Mouse (Mus musculus) heart, embryonic 12.5 days (tissue): Measurements from ENCODE around the gene Cd63. TPM values are rescaled to one million over a fixed set of nuclear protein-coding genes. Genes with fewer than 3 reads are reported as not detected.

Experiments used
- ATAC-seq: fragments of 200-750 bp; cut with Nextera tagmentation; 2 replicates; pipeline ENCODE4 v1.8.0; 2017; ENCODE audit warnings: moderate TSS enrichment, moderate library complexity; ENCODE audit not compliant: insufficient number of reproducible peaks, low FRiP score
- H3K27ac ChIP-seq: fragments of 300-500 bp; sonication (generic); 2 replicates; pipeline ENCODE4 v1.5.1; 2016; ENCODE audit warnings: mild to moderate bottlenecking, moderate library complexity; ENCODE audit not compliant: poor library complexity, severe bottlenecking
- H3K27me3 ChIP-seq: fragments of 300-500 bp; sonication (generic); replicated peaks from 2 replicates; pipeline ENCODE4 v1.6.1; 2016; ENCODE audit warnings: mild to moderate bottlenecking, moderate library complexity
- H3K36me3 ChIP-seq: fragments of 300-500 bp; sonication (generic); 2 replicates; pipeline ENCODE4 v1.6.1; 2016; ENCODE audit warnings: mild to moderate bottlenecking, moderate library complexity
- H3K4me1 ChIP-seq: fragments of 300-500 bp; sonication (generic); replicated peaks from 2 replicates; pipeline ENCODE4 v1.6.1; 2016; ENCODE audit warnings: mild to moderate bottlenecking
- H3K4me2 ChIP-seq: fragments of 300-500 bp; sonication (generic); 2 replicates; pipeline ENCODE4 v1.6.1; 2016; ENCODE audit warnings: mild to moderate bottlenecking, moderate library complexity
- H3K4me3 ChIP-seq: fragments of 300-500 bp; sonication (generic); 2 replicates; pipeline ENCODE4 v1.5.1; 2016; ENCODE audit warnings: mild to moderate bottlenecking
- H3K9ac ChIP-seq: fragments of 300-500 bp; sonication (generic); 2 replicates; pipeline ENCODE4 v1.6.1; 2016; ENCODE audit warnings: mild to moderate bottlenecking, moderate library complexity
- H3K9me3 ChIP-seq: fragments of 300-500 bp; sonication (generic); replicated peaks from 2 replicates; pipeline ENCODE4 v1.6.1; 2016; ENCODE audit warnings: mild to moderate bottlenecking, moderate library complexity
- WGBS: fragments of 180-500 bp; shearing (Covaris S2); methylation state at CpG from one replicate; pipeline ENCODE4 v1.1.7; 2016; 5-methylcytosine and 5-hydroxymethylcytosine counted together
- polyA plus RNA-seq: library from polyadenylated mRNA; unstranded; fragments of >200 nt; fragmentation: Nextera tagmentation; extraction: Ambion mirVana; gene quantifications from 2 replicates; pipeline ENCODE4 v1.2.1, GENCODE M21; 2016

The Cd63 gene
- polyA plus RNA-seq, 1 experiment from 2014 or later = 358 TPM

GRCm38 (mm10) chr10:128945675-128946074 lies 44.9 kb downstream of the Cd63 start:
- no peak for ATAC-seq
- H3K27ac ChIP-seq = no peak overlapping the region
- H3K9me3 ChIP-seq = no peaks in the 10 kb centered on the region; the same call in 1 of the 2 replicates
- no peaks in the 10 kb centered on the region; the same call in 1 of the 2 replicates for H3K4me1 ChIP-seq
- no peak overlapping the region for H3K9ac ChIP-seq
- H3K27me3 ChIP-seq = peaks cover 12% of the 10 kb centered on the region
- H3K4me3 ChIP-seq = no peak overlapping the region
- 31% methylated on average over 3 of the region's 3 CpGs for WGBS
- no peak overlapping the region for H3K4me2 ChIP-seq
- H3K36me3 ChIP-seq = no peaks in the 10 kb centered on the region

GRCm38 (mm10) chr10:128947496-128947895 lies 46.7 kb downstream of the Cd63 start:
- no peak overlapping the region for H3K27ac ChIP-seq
- no peak overlapping the region for H3K4me3 ChIP-seq
- H3K9me3 ChIP-seq = no peaks in the 10 kb centered on the region; the same call in 1 of the 2 replicates
- ATAC-seq = no peak
- 81% methylated on average over 4 of the region's 4 CpGs for WGBS
- H3K36me3 ChIP-seq = no peaks in the 10 kb centered on the region
- no peaks in the 10 kb centered on the region; the same call in 1 of the 2 replicates for H3K4me1 ChIP-seq
- peaks cover 12% of the 10 kb centered on the region for H3K27me3 ChIP-seq
- no peak overlapping the region for H3K9ac ChIP-seq
- no peak overlapping the region for H3K4me2 ChIP-seq

DNA sequence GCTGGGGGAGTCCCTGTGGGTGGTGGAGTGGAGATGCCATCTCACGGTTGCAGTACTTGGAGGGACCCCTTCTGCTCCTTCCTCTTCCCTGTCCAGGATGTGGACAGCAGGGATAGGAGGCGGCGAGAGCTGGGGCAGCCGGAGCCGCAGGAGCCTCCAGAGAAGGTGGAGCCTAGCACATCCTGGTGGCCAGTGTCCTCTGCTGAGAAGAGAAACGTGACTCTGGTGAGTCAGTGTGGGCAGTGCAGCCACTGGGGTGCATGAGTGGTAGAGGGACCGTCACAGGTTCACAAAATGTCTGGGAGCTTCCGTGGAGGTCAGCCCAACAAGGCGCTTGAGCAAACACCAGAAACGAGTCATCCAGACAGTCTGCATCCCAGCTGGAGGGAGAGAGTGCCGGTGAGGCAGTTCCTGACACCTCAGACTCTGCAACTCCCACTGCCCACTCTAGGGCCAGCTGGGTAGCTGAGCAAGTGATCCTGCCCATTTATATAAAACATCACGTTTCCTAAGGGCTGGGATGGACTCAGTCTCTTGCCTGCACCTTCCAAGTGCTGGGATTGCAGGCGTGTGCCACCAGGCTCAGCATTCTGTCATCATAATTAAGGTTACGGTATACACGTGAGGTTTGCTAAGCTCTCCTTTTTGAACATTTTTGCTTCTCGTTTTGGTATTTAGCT lies 49.6 kb downstream of the Cd63 start:
- H3K27me3 ChIP-seq = peaks cover 7% of the 10 kb centered on the region
- 57% methylated on average over 16 of the region's 16 CpGs for WGBS
- H3K9me3 ChIP-seq = no peaks in the 10 kb centered on the region; the same call in 1 of the 2 replicates
- no peaks in the 10 kb centered on the region; the same call in 1 of the 2 replicates for H3K4me1 ChIP-seq
- H3K27ac ChIP-seq = no peak overlapping the region
- no peak for ATAC-seq
- no peak overlapping the region for H3K4me2 ChIP-seq
- no peak overlapping the region for H3K4me3 ChIP-seq
- H3K36me3 ChIP-seq = no peaks in the 10 kb centered on the region
- H3K9ac ChIP-seq = no peak overlapping the region

DNA sequence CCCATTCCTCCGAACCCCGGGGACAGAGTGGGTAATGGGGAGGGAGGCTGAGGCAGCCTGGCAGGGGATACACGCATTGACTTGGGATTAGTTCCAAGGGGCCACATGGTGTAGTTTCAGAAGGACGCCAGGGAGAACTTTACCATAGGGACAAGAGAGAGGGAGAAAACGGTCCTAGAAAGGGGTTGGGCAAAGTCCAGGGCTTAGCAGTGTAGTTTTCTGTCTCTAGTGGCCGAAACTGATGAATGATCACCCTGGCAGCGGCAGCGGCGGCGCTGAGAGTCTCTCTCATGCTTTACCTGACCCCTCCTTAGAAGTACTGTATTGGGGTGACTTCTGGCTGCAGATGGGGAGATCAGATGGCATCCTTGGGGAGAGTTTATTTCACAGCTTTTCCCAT lies 57.6 kb downstream of the Cd63 start:
- WGBS = 75% methylated on average over 10 of the region's 10 CpGs
- Histone ChIP-seq H3K4me1 (no peaks in the 10 kb centered on the region), H3K27me3 (peaks cover 16% of the 10 kb centered on the region; the same call in 1 of the 2 replicates), H3K27ac (no peak overlapping the region), H3K4me2 (no peak overlapping the region), H3K4me3 (no peak overlapping the region), H3K36me3 (no peaks in the 10 kb centered on the region), H3K9ac (no peak overlapping the region), H3K9me3 (no peaks in the 10 kb centered on the region)
- no peak for ATAC-seq

- Histone ChIP-seq H3K4me1 (no peaks in the 10 kb centered on the region), H3K9ac (no peak overlapping the region), H3K9me3 (no peaks in the 10 kb centered on the region), H3K36me3 (no peaks in the 10 kb centered on the region), H3K27me3 (peaks cover 16% of the 10 kb centered on the region; the same call in 1 of the 2 replicates), H3K4me2 (no peak overlapping the region), H3K27ac (no peak overlapping the region), H3K4me3 (no peak overlapping the region)
- WGBS = 66% methylated on average over 4 of the region's 4 CpGs
- no peak for ATAC-seq
Measured at GRCm38 (mm10) chr10:128960142-128960541, 59.4 kb downstream of the Cd63 start.

DNA sequence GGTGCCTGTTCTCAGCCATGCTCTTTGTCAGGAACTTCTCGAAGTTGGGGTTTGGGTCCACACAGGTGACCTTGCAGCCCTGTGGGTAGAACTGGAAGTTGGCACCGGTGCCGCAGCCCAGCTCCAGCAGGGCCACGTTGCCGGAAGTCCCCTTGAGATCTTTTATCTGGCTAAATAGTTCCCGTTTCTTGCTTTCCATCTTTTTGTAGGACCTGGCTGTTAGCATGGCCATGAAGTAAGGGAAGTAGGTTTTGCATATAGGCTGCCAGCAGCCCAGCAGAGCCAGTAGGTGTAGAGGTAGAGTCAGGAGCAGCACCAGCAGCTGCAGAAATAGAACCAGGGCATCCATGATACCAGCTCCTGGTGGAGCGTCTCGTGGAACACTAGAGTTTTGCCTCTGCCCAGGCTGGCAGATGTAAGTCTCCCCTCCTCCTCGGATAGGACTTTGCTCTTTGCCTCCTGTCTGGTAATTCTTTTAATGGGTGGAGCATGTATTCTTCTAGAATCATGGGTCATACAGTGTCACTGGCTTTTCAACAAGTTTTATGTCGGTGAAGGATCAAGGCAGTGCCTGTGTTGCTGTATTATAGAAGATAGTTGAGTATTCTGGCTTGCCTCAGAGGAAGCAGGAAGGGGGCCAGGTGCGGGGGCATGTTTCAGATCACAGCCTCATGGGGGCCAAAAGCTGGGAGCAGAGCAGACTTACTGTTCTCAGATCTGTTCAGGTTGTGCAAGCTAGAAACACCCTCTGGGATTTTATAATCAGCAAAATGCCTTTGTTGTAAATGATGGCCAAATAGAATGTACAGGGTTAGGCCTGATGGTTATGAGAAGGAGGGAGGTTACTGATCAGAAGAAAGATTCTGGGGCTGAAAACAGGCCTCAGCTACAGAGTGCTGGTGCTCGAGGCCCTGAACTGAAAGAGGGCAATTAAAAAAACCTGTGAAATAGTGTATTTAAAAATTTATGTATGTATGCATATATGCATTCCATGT lies 60.1 kb downstream of the Cd63 start, which contains the start of gene Mettl7b:
Gene Mettl7b (minus strand): TSS at position 399 of the 995 bp plus-strand sequence.
- no peaks in the 10 kb centered on the region for H3K36me3 ChIP-seq
- no peak within 1 kb of the TSS for H3K27ac ChIP-seq
- peaks cover 16% of the 10 kb centered on the region for H3K27me3 ChIP-seq
- H3K4me3 ChIP-seq = no peak within 1 kb of the TSS
- no peak within 1 kb of the TSS for H3K4me2 ChIP-seq
- H3K9me3 ChIP-seq = no peaks in the 10 kb centered on the region
- ATAC-seq = no peak
- no peaks in the 10 kb centered on the region for H3K4me1 ChIP-seq
- no peak within 1 kb of the TSS for H3K9ac ChIP-seq
- 68% methylated on average over 12 of the region's 12 CpGs for WGBS

Other genes with a start within 250 kb of the Cd63 start
- 10.7 and 12.8 TPM in 2 replicates for gene Suox, start 226.9 kb upstream of the Cd63 start, polyA plus RNA-seq
- 71.3 and 72.9 TPM in 2 replicates for gene Rab5b, start 204.7 kb upstream of the Cd63 start, polyA plus RNA-seq
- gene Pmel, start 196.8 kb upstream of the Cd63 start, polyA plus RNA-seq = 0.99 and 1.0 TPM in 2 replicates
- gene Cdk2, start 196.0 kb upstream of the Cd63 start, polyA plus RNA-seq = 106 and 109 TPM in 2 replicates
- 4.4 TPM in 2 replicates for gene Dgka, start 156.1 kb upstream of the Cd63 start, polyA plus RNA-seq
- 23.1 and 24.0 TPM in 2 replicates for gene Pym1, start 153.1 kb upstream of the Cd63 start, polyA plus RNA-seq
- gene Mmp19, start 110.1 kb upstream of the Cd63 start, polyA plus RNA-seq = 0.83 and 0.93 TPM in 2 replicates
- 48.4 and 51.7 TPM in 2 replicates for gene Dnajc14, start 96.9 kb upstream of the Cd63 start, polyA plus RNA-seq
- gene Tmem198b, start 96.6 kb upstream of the Cd63 start, polyA plus RNA-seq = 19.6 and 20.8 TPM in 2 replicates
- gene Sarnp, start 83.7 kb upstream of the Cd63 start, polyA plus RNA-seq = 171 and 172 TPM in 2 replicates
- 36.0 and 39.2 TPM in 2 replicates for gene Ormdl2, start 79.3 kb upstream of the Cd63 start, polyA plus RNA-seq
- 4.3 and 5.0 TPM in 2 replicates for gene Gdf11, start 9.3 kb upstream of the Cd63 start, polyA plus RNA-seq
- 6.0 and 6.3 TPM in 2 replicates for gene Rdh5, start 21.9 kb downstream of the Cd63 start, polyA plus RNA-seq
- 161 and 165 TPM in 2 replicates for gene Bloc1s1, start 23.0 kb downstream of the Cd63 start, polyA plus RNA-seq
- 1.4 and 1.5 TPM in 2 replicates for gene Itga7, start 32.8 kb downstream of the Cd63 start, polyA plus RNA-seq
- 0.15 TPM in 1 of 2 replicates, not detected in the other for gene Mettl7b, start 60.0 kb downstream of the Cd63 start, polyA plus RNA-seq
- not detected in 2 replicates for gene Olfr9, start 88.4 kb downstream of the Cd63 start, polyA plus RNA-seq
- gene Olfr763, start 109.8 kb downstream of the Cd63 start, polyA plus RNA-seq = not detected in 2 replicates
- gene Olfr764-ps1, start 138.9 kb downstream of the Cd63 start, polyA plus RNA-seq = not detected in 2 replicates
- not detected in 2 replicates for gene Olfr765, start 149.0 kb downstream of the Cd63 start, polyA plus RNA-seq
- not detected in 2 replicates for gene Olfr766-ps1, start 168.0 kb downstream of the Cd63 start, polyA plus RNA-seq
- gene Olfr767, start 181.9 kb downstream of the Cd63 start, polyA plus RNA-seq = not detected in 2 replicates
- gene Olfr768, start 198.4 kb downstream of the Cd63 start, polyA plus RNA-seq = not detected in 2 replicates
- gene Olfr769, start 216.9 kb downstream of the Cd63 start, polyA plus RNA-seq = not detected in 2 replicates
- gene Olfr770, start 238.0 kb downstream of the Cd63 start, polyA plus RNA-seq = not detected in 2 replicates